Mouse (Mus musculus): Measurements from ENCODE around the gene Stat4.

Gene Stat4

GRCm38 (mm10) chr1:52107206-52107605, 120.3 kb downstream of the Stat4 start:
- 91% methylated on average over 11 of the region's 11 CpGs for WGBS

DNA sequence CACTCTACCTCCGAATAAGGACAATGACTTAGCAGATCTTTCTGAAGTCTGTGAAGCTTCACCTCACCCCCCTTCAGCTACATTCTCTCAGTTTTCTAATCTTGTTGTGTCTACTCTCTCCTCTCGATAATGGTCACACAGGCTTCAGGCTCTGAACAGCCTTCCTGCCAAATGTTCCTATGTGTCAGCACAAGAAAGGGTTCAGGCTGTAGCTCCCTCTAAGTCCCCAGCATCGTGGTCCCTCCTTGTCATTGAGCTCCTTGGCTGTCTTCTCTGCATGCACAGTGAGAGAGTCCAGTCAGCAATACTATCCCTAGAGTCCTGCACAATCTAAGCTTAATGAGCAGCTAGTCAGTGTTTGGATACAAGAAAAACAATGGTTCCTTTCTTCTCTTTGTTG, 124.3 kb downstream of the Stat4 start:
- 59% methylated on average over 3 of the region's 3 CpGs for WGBS

GRCm38 (mm10) chr1:52112301-52112700, 125.4 kb downstream of the Stat4 start:
- 42% methylated on average over 1 of the region's 1 CpGs for WGBS

- WGBS, result 23% methylated on average over 7 of the region's 7 CpGs
Measured at GRCm38 (mm10) chr1:52113067-52113665, 126.2 kb downstream of the Stat4 start.

GRCm38 (mm10) chr1:52113666-52114069, 126.7 kb downstream of the Stat4 start:
- under 1% methylated on average over 32 of the region's 32 CpGs for WGBS

DNA sequence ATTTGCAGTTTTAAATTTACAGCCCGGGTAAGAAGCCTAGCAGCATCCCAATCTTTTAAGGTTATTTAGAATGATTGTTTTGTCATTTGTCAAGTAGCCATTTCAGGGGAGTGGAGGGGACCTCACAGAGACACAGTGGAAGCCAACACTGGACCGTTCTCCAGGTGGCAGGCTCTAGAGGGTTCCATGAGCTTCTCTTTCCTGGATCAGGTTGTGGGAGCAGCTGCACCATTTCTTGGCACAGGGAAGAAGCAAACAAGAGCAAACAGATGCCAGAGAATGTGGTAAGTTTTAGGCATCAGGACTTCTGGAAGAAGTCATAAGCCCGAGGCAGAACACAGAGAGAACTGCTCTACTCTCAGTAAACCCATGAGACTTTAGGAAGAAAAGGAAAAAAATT, 129.5 kb downstream of the Stat4 start:
- 73% methylated on average over 3 of the region's 3 CpGs for WGBS

DNA sequence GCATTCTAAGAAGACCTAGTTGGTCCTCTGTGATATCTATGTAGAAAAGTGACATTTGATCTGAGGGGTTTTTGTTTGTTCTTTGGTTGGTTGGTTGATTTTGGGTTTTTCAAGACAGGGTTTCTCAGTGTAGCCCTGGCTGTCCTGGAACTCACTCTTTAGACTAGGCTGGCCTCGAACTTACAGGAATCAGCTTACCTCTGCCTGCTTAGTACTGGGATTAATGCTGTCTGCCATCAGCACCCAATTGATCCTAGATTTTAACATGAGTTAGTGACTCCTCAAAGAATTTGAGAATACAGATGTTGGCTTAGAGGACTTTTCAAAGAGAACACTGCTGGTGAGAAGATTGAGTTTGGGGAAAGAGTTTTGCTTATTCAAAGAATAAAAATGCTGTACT, 130.8 kb downstream of the Stat4 start:
- 96% methylated on average over 1 of the region's 1 CpGs for WGBS

DNA sequence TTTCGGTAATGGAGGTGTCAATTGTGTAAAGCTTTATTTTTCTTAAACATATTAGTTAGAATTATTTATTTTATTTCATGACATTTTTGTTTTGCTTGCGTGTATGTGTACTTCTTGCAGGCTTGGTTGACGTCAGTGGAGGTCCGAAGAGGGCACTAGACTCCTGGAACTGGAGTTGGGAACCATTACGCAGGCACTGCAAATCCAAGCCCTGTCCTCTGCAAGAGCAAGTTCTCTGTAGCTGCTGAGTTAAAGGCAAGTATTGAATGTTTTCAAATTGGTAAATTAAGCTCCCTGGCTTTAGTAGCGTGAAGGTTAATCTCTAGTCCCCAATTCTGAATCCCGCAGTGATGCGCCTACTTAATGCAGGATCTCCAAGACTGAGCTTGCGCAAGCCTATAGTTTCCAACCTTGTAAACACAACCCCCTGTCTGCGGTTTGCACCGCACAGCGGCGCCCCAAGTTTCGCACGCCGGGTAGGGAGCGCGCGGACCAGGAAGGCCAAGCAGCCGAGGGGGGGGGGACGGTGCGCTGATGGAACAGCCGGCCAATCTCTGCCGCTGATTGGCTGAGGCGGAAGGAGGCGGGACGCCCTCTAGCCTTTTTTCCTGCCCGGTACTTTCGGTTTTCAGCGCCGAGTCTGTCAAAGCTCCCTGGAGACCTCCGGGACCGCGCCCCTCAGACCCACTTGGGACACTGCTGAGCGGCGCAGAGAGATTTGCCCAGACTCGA, 132.1 kb downstream of the Stat4 start, which contains the start of gene Stat1:
TSS of gene Stat1 (plus strand) at position 581 of the 732 bp plus-strand sequence.
- 2% methylated on average over 37 of the region's 37 CpGs for WGBS

GRCm38 (mm10) chr1:52119691-52120090, 132.7 kb downstream of the Stat4 start:
- WGBS, result under 1% methylated on average over 20 of the region's 20 CpGs

- 37% methylated on average over 10 of the region's 10 CpGs for WGBS
Measured at GRCm38 (mm10) chr1:52120191-52120590, 133.2 kb downstream of the Stat4 start.

DNA sequence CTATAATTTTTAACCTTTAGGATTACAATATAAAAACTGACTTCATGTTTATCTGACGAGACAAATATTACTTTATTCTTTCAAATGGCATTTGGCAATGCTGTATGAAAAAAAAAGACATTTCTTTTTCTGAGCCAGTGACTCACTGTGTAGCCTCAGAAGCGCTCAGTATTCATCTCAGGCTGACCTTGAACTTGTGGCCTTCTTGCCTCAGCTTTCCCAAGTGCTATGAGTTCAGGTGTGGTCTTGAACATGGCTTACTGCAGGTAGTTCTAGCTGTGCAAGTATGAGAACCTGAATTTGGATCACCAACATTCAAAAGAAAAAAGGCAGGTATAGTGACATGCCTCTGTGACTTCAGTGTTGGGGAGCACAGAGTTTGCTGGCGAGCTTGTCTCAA, 134.1 kb downstream of the Stat4 start:
- 93% methylated on average over 3 of the region's 3 CpGs for WGBS

- WGBS, result 80% methylated on average over 3 of the region's 3 CpGs
Measured at GRCm38 (mm10) chr1:52124818-52125217, 137.9 kb downstream of the Stat4 start.

DNA sequence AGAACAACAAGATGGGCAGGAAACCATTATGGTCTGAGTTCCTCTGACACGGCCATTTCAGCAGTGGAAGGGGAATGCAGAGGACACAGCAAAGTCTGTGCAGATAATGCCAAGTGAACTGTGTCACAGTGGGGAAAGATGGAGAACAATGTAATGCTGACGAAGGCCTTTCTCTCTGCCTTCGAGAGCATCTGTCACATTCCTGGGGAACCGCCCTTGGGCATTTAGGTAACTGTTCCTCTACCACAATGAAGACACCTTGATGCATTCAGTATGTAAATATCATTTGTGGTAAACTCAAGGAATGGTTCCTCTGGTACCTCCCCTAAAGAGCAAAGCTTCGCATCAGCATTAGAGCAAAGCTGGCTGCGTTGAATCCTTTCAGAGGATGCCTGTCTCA, 140.4 kb downstream of the Stat4 start:
- 97% methylated on average over 6 of the region's 6 CpGs for WGBS

DNA sequence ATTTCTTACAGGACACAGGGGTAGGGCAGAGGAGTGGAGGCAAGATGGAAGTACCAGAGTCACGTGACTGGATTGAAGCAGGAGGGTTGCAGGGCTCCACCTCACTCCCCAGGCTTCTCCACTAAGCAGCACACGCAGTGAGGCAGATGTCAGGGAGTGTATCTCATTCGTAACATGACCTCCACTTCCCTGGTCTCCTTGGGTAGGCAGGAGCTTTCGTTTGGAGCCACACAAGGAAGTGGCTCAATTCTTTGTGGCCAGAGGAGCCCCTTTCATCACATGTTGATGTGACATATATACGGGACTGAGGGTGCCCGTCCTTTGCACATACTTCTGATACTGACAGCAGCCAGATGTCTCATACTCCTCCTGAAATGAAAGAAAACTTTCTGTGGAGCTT, 142.8 kb downstream of the Stat4 start:
- WGBS, result 82% methylated on average over 6 of the region's 6 CpGs

- 72% methylated on average over 11 of the region's 11 CpGs for WGBS
Measured at GRCm38 (mm10) chr1:52131787-52132377, 144.9 kb downstream of the Stat4 start.

DNA sequence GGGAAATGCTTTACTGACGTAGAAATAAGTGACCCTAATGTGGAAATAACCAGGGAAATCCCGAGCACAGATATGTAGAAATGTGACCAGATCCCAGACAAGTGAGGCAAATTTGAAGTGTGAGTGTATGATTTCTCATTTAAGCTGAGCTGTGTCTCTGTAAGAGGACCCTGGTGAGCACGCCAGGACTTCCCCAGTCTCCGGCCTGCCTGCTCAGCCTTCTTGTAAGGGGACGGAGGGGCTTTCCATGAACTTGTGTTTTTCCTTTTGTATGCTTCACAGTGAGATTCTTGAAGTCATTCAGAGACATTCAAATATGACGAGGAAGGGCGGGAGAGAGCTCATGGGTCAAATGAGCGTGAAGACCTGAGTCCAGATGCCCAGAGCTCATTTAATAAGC, 146.3 kb downstream of the Stat4 start:
- WGBS, result 94% methylated on average over 8 of the region's 8 CpGs

- WGBS, result 92% methylated on average over 16 of the region's 16 CpGs
Measured at GRCm38 (mm10) chr1:52137292-52137691, 150.3 kb downstream of the Stat4 start.

GRCm38 (mm10) chr1:52140534-52140933, 153.6 kb downstream of the Stat4 start:
- WGBS, result 60% methylated on average over 9 of the region's 9 CpGs

GRCm38 (mm10) chr1:52141482-52141881, 154.5 kb downstream of the Stat4 start:
- 78% methylated on average over 3 of the region's 3 CpGs for WGBS

GRCm38 (mm10) chr1:52142117-52142516, 155.2 kb downstream of the Stat4 start:
- WGBS, result 77% methylated on average over 4 of the region's 4 CpGs

- WGBS, result 75% methylated on average over 4 of the region's 4 CpGs
Measured at GRCm38 (mm10) chr1:52143191-52143590, 156.2 kb downstream of the Stat4 start.

DNA sequence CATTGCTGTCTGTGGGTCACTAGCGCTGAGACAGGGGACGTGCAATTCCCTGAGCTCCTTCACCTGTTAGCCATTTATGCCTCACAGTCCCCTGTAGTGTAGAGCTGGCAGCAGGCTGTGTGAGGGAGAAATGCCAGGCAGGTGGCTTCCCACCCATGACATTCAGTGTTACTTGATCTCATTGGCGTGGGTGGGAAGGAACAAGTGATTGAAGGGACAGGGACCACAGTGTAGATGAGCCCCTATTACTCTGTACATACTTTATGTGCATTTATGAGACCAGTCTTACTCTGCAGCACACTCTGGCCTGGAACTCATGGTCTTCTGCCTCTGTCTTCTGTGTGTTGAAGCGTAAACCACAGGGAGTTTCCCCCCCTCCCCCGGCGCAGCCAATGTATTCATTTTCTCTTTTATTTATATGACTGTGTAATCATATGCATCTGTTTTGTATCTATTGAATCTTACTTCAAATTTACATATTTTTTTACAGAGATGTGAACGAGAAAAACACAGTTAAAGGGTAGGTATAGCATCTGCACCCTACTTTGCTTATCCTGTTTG, 156.7 kb downstream of the Stat4 start:
- WGBS, result 89% methylated on average over 7 of the region's 7 CpGs

GRCm38 (mm10) chr1:52144907-52145306, 158.0 kb downstream of the Stat4 start:
- 87% methylated on average over 10 of the region's 10 CpGs for WGBS
